9 mouse cellular contexts compared by ENCODE assay signal in the genomic region with DNA sequence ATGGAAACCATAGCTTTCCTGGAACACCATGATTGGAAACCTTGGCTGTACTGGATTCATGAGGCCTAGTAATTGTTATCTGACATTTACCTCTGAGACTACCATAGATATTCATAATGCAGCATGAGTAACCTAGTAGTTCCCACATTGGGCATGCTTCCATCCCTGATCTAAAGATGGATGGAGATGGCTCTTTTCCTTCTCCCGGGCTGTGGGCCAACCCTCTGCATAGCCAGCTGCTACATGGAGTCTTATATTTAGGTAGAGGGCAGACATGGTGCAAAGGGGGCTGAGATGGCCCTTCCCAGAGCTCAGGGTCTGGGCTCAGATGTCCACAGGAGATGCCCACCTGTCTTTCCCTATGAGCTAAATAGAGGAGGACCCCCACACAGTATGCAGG.
DNase-seq lines count a peak whose midpoint lies in the region.
"Had no signal": no experiment of that assay in that cellular context is flagged by ENCODE, and none has a peak within 500 bp of the region (broad histone marks: within the 10 kb centered on the region; RNA-seq: fewer than 3 reads in every experiment).

No protein-coding gene starts in this region.

- intact Hi-C loops in left cerebral cortex, postnatal 36 days (cut with DNase I) = no loop called here

- peak; percentile 24 for DNase-seq in layer of hippocampus, adult 11-12 months (ENCODE audit: low spot score)
- no peak for DNase-seq in layer of hippocampus, postnatal 36 days
- peak; percentile 8 to 26 for DNase-seq in layer of hippocampus, adult 8-10 months (ENCODE audit: low spot score in 2 of 2)
- peak; percentile 56 to 77 for DNase-seq in left cerebral cortex, postnatal 36 days (ENCODE audit: low spot score in 2 of 2)
- DNase-seq in ovary, postnatal 14 days (ENCODE audit: low spot score) = no peak
- DNase-seq in cerebellum, adult 9-10 months = no peak
- DNase-seq in thymus, postnatal 36 days = no peak
- DNase-seq: kidney, adult 8-10 months; spleen, adult 18-20 months had no signal

Comparison
In these comparisons a context has a peak if more than half of its experiments do, and no peak if none do; other contexts are left out.
1. DNase-seq: peak in layer of hippocampus, adult 11-12 months (single experiment), layer of hippocampus, adult 8-10 months (2 of 2) and left cerebral cortex, postnatal 36 days (2 of 2); none in layer of hippocampus, postnatal 36 days (0 of 2), ovary, postnatal 14 days (single experiment), cerebellum, adult 9-10 months (single experiment) and thymus, postnatal 36 days (0 of 2).